Mouse (Mus musculus) lung, postnatal 0 days (tissue): ENCODE results near the gene Trp53i13.

Source experiments
- CTCF ChIP-seq: IDR thresholded peaks from 2 replicates; pipeline ENCODE4 v1.5.1; 2016; ENCODE audit warnings: antibody characterized with exemption, mild to moderate bottlenecking
- EP300 ChIP-seq: IDR thresholded peaks from 2 replicates; pipeline ENCODE4 v1.6.1; 2016; ENCODE audit warnings: antibody characterized with exemption, mild to moderate bottlenecking, control low read depth

DNA sequence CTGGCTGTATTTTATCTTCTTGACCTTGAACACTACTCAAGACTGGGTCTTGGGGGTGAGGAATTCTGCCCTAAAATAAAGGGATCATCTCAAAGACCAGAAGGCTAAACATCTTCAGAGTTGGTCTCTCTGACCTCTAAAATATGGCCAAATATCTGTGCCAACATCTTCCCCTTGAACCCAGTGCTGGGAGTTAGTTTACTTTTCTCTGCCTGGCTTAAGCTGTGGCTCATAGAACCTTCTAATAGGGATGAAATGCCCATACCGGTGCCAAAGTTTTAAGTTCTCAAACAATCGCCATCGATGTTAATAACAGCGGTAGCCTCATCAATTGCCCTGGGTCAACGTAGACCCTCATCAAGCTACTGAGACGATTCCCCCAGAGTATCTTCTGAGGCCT is 53.9 kb downstream of the Trp53i13 start:
- no peak for TF ChIP-seq EP300
- TF ChIP-seq CTCF = no peak
